Mouse (Mus musculus) ES-Bruce4 (cell line): ENCODE results near the gene Mylk.

Experiments
- CTCF ChIP-seq: IDR thresholded peaks from one replicate; pipeline ENCODE4 v1.8.1; 2011; ENCODE audit warnings: low read depth, low read length
- EP300 ChIP-seq: IDR thresholded peaks from 2 replicates; pipeline ENCODE4 v1.6.1; 2011; ENCODE audit warnings: low read depth, low read length; ENCODE audit not compliant: insufficient read depth
- POLR2A ChIP-seq: IDR thresholded peaks from one replicate; pipeline ENCODE4 v1.8.1; 2011; ENCODE audit warnings: low read length; ENCODE audit not compliant: insufficient read depth

DNA sequence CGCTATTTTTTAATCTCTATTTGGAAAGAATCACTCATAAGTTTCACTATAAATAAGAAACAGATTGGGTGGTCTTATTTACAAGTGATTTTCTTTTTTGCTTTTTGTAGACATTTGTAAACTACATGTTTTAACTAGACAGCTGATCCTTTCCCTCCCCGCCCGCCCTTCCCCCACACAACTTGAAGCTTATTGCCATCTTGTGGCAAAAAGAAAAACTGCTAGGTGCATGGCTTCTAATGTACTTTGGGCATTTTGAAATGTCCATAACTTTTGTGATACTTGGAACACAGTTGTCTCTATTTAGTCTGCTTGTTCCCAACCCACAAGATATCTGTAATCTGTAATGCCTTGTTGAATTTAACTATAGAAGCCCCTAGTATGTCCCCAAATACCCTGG, 33.5 kb upstream of the Mylk start:
- TF ChIP-seq EP300 (no peak), CTCF (no peak), POLR2A (no peak)
